Mouse (Mus musculus) kidney, postnatal 36 days (tissue): Measurements from ENCODE around the gene Trp53bp2.
A peak's percentile ranks its signal among the peaks of the same experiment; 100 is the strongest.

Experiments used
- DNase-seq, 2 experiments: peaks; one replicate each; pipeline ENCODE4 v3.0.0; 2021 to 2022; ENCODE audit warnings: mixed read lengths in 2 of 2

Gene Trp53bp2

DNA sequence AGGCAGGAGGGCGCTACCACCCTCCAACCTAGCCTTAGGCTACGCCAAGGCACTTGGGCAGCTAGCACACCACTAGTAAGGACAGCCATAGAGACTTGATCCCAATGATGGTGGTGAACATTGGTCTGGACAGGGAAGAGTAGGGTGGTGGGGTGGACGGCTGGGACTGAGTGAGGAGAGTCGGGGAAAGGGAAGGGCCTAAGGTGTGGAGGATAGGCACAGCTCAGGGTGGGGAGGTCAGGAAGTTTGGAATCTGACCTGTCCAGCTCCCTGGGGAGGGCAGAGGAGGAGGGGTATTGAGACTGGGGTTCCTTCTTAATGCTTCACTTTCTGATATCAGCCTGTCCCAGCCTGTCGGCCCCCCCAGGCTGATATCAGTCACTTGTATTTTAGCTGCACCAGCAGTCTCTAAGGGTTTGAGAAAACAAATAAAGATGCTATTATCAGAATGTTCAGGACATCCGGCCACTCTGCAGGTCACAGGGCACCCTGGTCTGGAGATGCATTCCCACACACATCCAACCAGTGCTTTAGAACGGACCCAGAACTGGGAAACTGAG lies 93.6 kb downstream of the Trp53bp2 start:
- no peak for DNase-seq

DNA sequence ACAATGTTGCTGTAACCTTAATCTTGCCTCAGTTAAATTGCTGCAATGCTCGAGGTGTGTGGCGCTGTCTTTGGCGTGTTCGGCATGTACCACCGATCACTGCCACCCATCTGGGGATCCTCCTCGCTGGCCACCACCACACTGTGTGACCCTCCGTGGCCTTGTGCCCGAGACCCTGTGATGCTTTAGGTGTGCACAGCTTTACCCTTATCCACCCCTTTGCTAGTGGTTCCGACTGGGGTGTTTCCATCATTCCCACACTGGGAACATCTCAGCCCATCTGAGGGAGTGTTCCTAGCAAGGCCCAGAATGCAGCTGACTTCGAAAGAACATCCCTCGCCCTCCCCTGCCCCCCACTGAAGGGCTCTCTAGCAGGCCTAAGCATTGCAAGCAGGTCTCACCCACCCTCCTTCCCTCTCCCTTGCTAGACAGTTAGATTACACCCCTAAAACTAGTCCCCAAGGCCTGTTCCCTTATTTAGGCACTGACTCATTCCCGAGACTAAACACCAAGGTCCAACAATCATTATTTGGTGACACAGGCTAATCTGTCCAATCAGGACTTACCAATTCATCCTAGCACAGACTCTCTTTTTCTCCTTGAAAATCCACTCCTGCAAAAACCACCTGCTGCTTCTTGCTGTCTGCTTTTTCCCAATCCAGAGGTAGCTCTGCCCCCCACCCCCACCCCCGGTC lies 94.4 kb downstream of the Trp53bp2 start:
- no peak for DNase-seq

DNA sequence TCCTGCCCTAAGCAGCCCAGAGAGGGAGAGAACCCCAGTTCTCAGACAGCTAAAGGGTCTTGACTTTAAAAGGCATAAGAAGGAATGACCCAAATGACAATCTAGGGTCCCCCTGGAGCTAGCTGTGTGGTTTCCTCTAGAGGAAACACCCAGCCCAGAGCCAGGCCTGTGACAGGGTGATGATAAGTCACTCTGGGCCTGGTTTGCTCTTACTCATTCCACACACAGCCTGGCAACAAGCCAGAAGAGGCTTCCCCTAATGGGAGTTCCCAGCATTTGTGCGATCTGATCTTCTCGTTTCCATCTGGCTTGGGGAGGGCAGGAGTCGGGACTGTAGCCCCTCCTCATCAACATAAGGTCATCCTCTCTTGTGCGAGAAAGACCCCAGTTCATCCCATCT lies 95.3 kb downstream of the Trp53bp2 start:
- peak; percentile 84 for DNase-seq

DNA sequence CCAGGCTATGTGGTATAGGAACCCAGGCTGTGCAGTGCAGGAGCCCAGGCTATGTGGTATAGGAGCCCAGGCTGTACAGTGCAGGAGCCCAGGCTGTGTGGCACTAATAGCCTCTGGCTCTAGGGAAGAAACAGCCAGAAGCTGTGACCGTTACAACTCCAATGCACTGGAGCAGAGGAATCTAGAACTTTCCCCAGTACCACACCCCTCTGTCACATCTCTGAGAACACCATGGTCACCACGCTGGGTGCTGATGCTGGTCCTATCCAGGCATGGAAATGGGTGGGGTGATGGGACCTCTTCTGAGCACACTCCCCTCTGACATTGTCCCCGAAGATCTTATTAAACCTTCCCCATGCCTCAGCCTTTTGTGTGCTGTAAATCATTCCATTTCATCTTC lies 96.3 kb downstream of the Trp53bp2 start:
- no peak for DNase-seq

DNA sequence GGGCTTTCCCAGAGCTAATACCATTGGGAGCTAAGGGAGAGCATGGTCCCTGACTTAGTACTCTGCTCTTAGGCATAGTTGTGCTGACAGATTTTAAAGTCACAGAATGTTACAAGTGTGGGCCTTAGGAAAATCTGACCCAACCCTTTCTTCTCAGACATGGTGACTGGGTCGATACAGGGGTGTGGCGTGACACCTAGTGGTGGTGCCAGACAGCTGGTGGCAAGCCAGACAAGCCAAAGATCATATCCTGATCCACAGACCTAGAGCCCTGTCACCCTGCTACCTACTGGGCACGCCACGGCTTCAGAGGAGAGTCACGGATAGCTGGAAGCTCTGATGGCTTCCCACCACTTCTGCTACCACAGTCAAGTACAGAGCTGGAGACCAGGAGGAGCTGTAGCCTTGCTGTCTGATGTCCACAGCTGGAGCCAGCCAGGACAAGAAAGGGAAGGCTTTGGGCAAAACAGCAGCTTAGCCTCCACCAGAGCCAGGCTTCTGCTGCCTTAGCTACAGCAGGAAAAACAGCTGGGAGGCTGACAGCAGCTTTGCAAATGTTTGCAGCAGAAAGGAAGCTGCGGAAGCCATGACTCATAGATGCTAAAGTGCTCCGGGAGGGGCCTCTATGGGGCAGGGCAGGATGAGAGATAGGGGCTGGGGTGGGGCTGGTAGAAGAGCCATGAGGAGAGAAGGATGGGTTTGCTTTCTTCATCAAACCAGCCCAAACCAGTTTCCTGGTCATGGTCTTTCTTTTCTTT lies 97.4 kb downstream of the Trp53bp2 start:
- peak; percentile 70 to 81 for DNase-seq

DNA sequence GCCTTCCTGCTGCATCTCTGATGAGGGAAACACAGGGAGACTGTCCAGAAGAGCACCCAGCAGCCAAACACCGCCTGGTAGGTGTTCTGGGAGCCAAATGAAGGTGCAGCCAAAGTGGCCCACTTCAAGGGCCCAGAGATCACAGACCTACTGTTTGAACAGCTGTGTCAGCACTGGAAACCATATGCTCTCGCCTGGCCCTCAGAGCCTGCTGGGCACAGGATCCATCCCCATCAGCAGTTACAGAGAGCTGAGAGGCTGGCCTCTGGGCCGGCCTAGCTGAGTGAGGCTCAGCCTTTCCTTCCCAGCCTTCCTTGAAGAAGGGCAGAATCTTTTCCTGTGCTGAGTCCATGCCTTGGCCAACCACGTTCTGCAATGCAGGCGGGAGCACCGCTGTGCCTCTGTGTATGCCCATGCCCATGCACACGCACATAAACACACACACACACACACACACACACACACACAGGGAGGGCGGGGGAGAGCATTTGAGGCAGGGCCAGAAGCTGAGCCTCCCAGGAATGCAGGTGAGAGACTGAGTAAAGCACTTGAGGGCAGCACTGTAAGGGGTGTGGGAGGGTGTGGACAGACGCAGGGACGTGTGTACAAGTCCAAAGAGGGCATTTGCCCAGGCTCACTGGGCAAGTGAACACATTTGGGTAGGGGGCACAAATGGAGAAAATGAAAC lies 100.3 kb downstream of the Trp53bp2 start:
- no peak for DNase-seq

DNA sequence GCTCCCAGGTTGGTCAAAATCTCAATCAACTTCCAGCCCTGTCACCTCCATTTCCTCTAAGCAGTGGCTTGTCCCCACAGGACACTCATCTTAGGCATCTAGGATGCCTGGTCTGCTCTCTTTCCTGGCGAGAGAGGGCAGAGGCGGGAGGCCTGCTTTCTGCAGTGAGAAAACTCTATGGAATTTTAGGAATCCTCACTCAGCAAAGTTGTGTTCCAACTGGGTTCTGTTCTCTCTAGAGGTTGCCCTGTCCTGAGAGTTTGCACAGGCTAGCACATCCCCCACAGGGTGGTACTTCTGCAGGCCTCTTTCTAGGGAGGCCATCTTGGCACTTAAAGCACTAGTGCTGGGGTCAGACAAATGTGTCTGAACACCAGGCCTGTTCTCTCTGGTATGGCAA lies 102.1 kb downstream of the Trp53bp2 start:
- DNase-seq, result no peak

DNA sequence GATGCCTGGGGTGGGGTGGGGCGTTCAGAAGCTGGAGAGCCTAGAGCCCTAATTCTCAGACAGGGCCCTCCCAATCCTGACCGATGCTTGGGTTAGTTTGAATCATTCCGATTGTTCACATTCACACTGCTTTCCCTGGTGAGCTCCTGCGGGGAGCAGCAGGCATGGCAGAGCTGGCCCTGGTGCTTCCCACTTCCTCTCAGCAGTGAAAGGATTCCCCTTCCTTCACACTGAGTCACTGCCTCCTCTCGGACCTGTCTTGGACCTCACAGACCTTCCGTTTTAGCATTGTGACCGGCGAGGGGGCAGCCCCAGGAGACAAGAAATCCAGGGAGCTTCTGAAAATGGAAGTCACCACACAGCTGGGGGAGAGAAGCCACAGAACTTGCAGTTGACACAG lies 102.8 kb downstream of the Trp53bp2 start:
- no peak for DNase-seq
